Mouse (Mus musculus): Measurements from ENCODE around the gene Vsx2.

The Vsx2 gene

GRCm38 (mm10) chr12:84562558-84562957 is 7.0 kb upstream of the Vsx2 start:
- POLR2A ChIA-PET = interaction anchor here in 3 of 4 experiments (0.6 to 1.6 kb wide), 10 partner anchors 10 to 210 kb away, joined by 3 to 9 read pairs (median 3); partner anchors contain the start of genes Isca2 (in 1 of the 3), Lin52 (in 1 of the 3) and Npc2 (in 1 of the 3)
- CTCF ChIA-PET = interaction anchor here (0.6 to 2.7 kb wide), 36 partner anchors 9 to 405 kb away, joined by 3 to 11 read pairs (median 3); partner anchors contain the start of genes Bbof1 (in 1 of the 4), Entpd5 (in 1 of the 4), Lin52 (in 1 of the 4) and Ltbp2 (in 1 of the 4)

GRCm38 (mm10) chr12:84567576-84567975 is 2.0 kb upstream of the Vsx2 start:
- CTCF ChIA-PET = interaction anchor here in 1 of 4 experiments (1.6 kb wide), 1 partner anchor 22 kb away, joined by 4 read pairs; no protein-coding TSS in a partner anchor
- POLR2A ChIA-PET = interaction anchor here in 2 of 4 experiments (0.6 to 3.8 kb wide), 6 partner anchors 10 to 635 kb away, joined by 3 to 11 read pairs (median 3); no protein-coding TSS in a partner anchor

- ChIA-PET POLR2A (interaction anchor here (0.6 to 3.8 kb wide), 19 partner anchors 9 to 285 kb away, joined by 3 to 11 read pairs (median 4); partner anchors contain the start of genes Abcd4 (in 1 of the 4), Aldh6a1 (in 1 of the 4), Lin52 (in 1 of the 4) and Ptgr2 (in 1 of the 4)), CTCF (interaction anchor here (0.5 to 3.7 kb wide), 16 partner anchors 8 to 518 kb away, joined by 3 to 28 read pairs (median 5); no protein-coding TSS in a partner anchor)
These were observed 573 bp downstream of the Vsx2 start for GRCm38 (mm10) chr12:84569976-84570693.

GRCm38 (mm10) chr12:84570694-84571415 is 1.3 kb downstream of the Vsx2 start:
- POLR2A ChIA-PET = interaction anchor here in 3 of 4 experiments (0.5 to 3.8 kb wide), 16 partner anchors 9 to 285 kb away, joined by 3 to 11 read pairs (median 5); partner anchors contain the start of genes Abcd4 (in 1 of the 3), Aldh6a1 (in 1 of the 3), Lin52 (in 1 of the 3) and Ptgr2 (in 1 of the 3)
- CTCF ChIA-PET = interaction anchor here (0.6 to 3.7 kb wide), 11 partner anchors 8 to 243 kb away, joined by 3 to 28 read pairs (median 5); no protein-coding TSS in a partner anchor

- CTCF ChIA-PET = interaction anchor here (0.6 to 3.7 kb wide), 9 partner anchors 9 to 242 kb away, joined by 3 to 28 read pairs (median 5); no protein-coding TSS in a partner anchor
- POLR2A ChIA-PET = interaction anchor here in 3 of 4 experiments (0.7 to 1.6 kb wide), 6 partner anchors 19 to 715 kb away, joined by 3 to 6 read pairs (median 4); partner anchors contain the start of genes Aldh6a1 (in 1 of the 3) and Lin52 (in 1 of the 3)
These were observed 2.1 kb downstream of the Vsx2 start for GRCm38 (mm10) chr12:84571466-84572340.

- CTCF ChIA-PET = interaction anchor here in 3 of 4 experiments (0.8 to 2.3 kb wide), 5 partner anchors 9 to 17 kb away, joined by 3 to 6 read pairs (median 5); no protein-coding TSS in a partner anchor
- POLR2A ChIA-PET = interaction anchor here in 1 of 4 experiments (0.8 kb wide), 1 partner anchor 39 kb away, joined by 3 read pairs; no protein-coding TSS in a partner anchor
These were observed 2.8 kb downstream of the Vsx2 start for GRCm38 (mm10) chr12:84572341-84572720.

- CTCF ChIA-PET = no interaction called here
These were observed 3.5 kb downstream of the Vsx2 start for GRCm38 (mm10) chr12:84573094-84573493.

GRCm38 (mm10) chr12:84577768-84578439 is 8.3 kb downstream of the Vsx2 start:
- ChIA-PET CTCF (interaction anchor here in 2 of 4 experiments (0.6 to 3.7 kb wide), 4 partner anchors 12 to 292 kb away, joined by 3 to 20 read pairs (median 4); partner anchors contain the start of gene Ptgr2 (in 1 of the 2)), POLR2A (interaction anchor here in 2 of 4 experiments (0.7 to 1.2 kb wide), 5 partner anchors 9 to 39 kb away, joined by 3 read pairs; no protein-coding TSS in a partner anchor)

More at GRCm38 (mm10) chr12:84573094-84573493, 3.5 kb downstream of the Vsx2 start:
- POLR2A ChIA-PET = no interaction called here

GRCm38 (mm10) chr12:84578440-84578770 is 8.8 kb downstream of the Vsx2 start:
- CTCF ChIA-PET = interaction anchor here in 3 of 4 experiments (0.6 to 3.7 kb wide), 7 partner anchors 12 to 293 kb away, joined by 3 to 20 read pairs (median 3); partner anchors contain the start of gene Ptgr2 (in 1 of the 3)
- POLR2A ChIA-PET = interaction anchor here in 2 of 4 experiments (0.6 to 2.4 kb wide), 8 partner anchors 9 to 87 kb away, joined by 3 to 7 read pairs (median 3); no protein-coding TSS in a partner anchor

GRCm38 (mm10) chr12:84581285-84581684 is 11.7 kb downstream of the Vsx2 start:
- ChIA-PET CTCF (interaction anchor here (0.6 to 1.6 kb wide), 18 partner anchors 9 to 1656 kb away, joined by 3 to 15 read pairs (median 4); partner anchors contain the start of gene Vsx2 (in 3 of the 4)), POLR2A (interaction anchor here in 3 of 4 experiments (0.8 to 0.9 kb wide), 3 partner anchors 8 to 36 kb away, joined by 3 to 4 read pairs (median 3); partner anchors contain the start of gene Abcd4 (in 1 of the 3))

- ChIA-PET CTCF (interaction anchor here (0.5 to 2.9 kb wide), 112 partner anchors 8 to 731 kb away, joined by 3 to 28 read pairs (median 4); partner anchors contain the start of genes Vsx2 (in 4 of the 4), Abcd4 (in 3 of the 4), Ltbp2 (in 2 of the 4) and Acot2 (in 1 of the 4)), POLR2A (interaction anchor here in 3 of 4 experiments (0.5 to 2.9 kb wide), 23 partner anchors 9 to 986 kb away, joined by 3 to 11 read pairs (median 4); partner anchors contain the start of genes Abcd4 (in 2 of the 3), Aldh6a1 (in 2 of the 3), Isca2 (in 2 of the 3) and Lin52 (in 2 of the 3))
These were observed 20.5 kb downstream of the Vsx2 start for GRCm38 (mm10) chr12:84589825-84590761.

- CTCF ChIA-PET = interaction anchor here in 3 of 4 experiments (1.2 to 1.7 kb wide), 3 partner anchors 8 to 9 kb away, joined by 3 to 7 read pairs (median 6); no protein-coding TSS in a partner anchor
These were observed 28.8 kb downstream of the Vsx2 start for GRCm38 (mm10) chr12:84598324-84598723.

GRCm38 (mm10) chr12:84604001-84604400 is 34.4 kb downstream of the Vsx2 start:
- ChIA-PET POLR2A (interaction anchor here in 3 of 4 experiments (1.6 to 3.4 kb wide), 7 partner anchors 8 to 15 kb away, joined by 4 to 22 read pairs (median 7); partner anchors contain the start of gene Abcd4 (in 1 of the 3)), CTCF (interaction anchor here (0.6 to 3.5 kb wide), 9 partner anchors 8 to 702 kb away, joined by 3 to 15 read pairs (median 4); partner anchors contain the start of gene Abcd4 (in 1 of the 4))

More at GRCm38 (mm10) chr12:84598324-84598723, 28.8 kb downstream of the Vsx2 start:
- POLR2A ChIA-PET = interaction anchor here in 3 of 4 experiments (1.1 to 1.9 kb wide), 4 partner anchors 10 to 16 kb away, joined by 3 to 12 read pairs (median 3); no protein-coding TSS in a partner anchor

- POLR2A ChIA-PET = interaction anchor here in 2 of 4 experiments (0.5 to 3.4 kb wide), 8 partner anchors 8 to 68 kb away, joined by 3 to 22 read pairs (median 5); partner anchors contain the start of gene Abcd4 (in 1 of the 2)
- CTCF ChIA-PET = interaction anchor here in 3 of 4 experiments (0.7 to 1.6 kb wide), 11 partner anchors 8 to 272 kb away, joined by 3 to 5 read pairs (median 3); partner anchors contain the start of gene Abcd4 (in 1 of the 3)
These were observed 36.3 kb downstream of the Vsx2 start for GRCm38 (mm10) chr12:84605860-84606259.
